Mouse (Mus musculus) embryonic stem cell, embryonic (primary cell): ENCODE data around the gene Hoxa5.

Source experiments
- CTCF ChIA-PET, 4 experiments: fragments of 300-600 bp in 2 of 4; fragments of 350-600 bp in 2 of 4; sonication (Branson Sonifier 250); formaldehyde crosslinking; loops; one replicate each; lab custom pipeline; 2022; ENCODE audit warnings: inconsistent platforms in 2 of 4; lab: Charles Lee
- POLR2A ChIA-PET, 4 experiments: fragments of 300-600 bp in 2 of 4; fragments of 350-600 bp in 2 of 4; sonication (Branson Sonifier 250); formaldehyde crosslinking; loops; one replicate each; lab custom pipeline; 2022; ENCODE audit warnings: antibody characterized with exemption in 4 of 4, inconsistent platforms in 1 of 4; lab: Charles Lee

Hoxa5 gene

DNA sequence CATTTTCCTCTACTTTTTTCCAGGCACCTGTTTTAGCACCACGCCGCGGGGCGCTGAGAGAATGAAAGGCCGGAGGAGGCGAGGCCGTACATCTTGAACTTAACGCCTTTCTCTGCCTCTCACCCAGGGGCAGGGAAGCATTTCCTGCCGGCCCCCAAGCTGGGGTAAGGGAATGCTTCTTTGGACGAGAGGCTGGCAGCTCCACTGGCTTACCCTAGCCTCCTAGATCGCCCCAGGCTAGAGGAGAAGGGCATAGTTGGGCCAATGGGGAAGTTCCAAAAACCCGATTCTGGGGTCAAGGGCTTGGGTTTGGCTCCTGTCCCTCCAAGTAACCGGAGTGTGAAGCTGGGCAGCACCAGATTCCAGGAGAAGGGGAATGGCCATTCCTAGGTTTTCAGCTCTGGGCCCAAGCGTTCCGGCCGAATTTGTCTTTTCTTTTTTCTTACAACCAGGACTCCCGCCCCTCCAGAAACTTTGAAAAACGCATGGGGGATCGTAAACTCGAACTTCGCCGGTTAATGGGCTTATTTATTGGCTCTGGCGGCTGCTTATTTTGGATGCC lies 28.7 kb upstream of the Hoxa5 start:
- ChIA-PET CTCF (interaction anchor here in 1 of 4 experiments (0.9 to 1.8 kb wide), 2 partner anchors 10 to 12 kb away, joined by 4 read pairs; partner anchors contain the start of gene Hoxa7), POLR2A (interaction anchor here in 3 of 4 experiments (0.5 to 2.6 kb wide), 8 partner anchors 10 to 1497 kb away, joined by 3 to 11 read pairs (median 4); partner anchors contain the start of gene Hoxa11 (in 1 of the 3))

DNA sequence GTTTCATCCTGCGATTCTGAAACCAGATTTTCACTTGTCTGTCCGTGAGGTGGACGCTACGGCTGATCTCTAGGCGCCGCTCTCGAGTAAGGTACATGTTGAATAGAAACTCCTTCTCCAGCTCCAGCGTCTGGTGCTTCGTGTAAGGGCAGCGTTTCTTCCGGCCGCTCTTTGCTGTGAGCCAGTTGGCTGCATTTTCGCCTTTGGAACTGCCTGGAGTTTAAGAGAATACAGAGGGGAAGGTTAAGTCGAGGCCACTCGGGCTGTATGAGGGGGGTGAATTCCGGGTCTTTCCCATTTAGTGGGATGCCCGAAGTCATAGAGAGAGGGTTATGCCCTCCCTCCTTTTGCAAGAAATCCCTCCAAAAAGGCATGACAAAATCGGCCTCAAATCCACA lies 28.2 kb upstream of the Hoxa5 start:
- POLR2A ChIA-PET, result interaction anchor here in 2 of 4 experiments (0.7 to 2.6 kb wide), 3 partner anchors 10 to 1496 kb away, joined by 3 to 11 read pairs (median 8); no protein-coding TSS in a partner anchor
- CTCF ChIA-PET, result interaction anchor here in 1 of 4 experiments (0.7 kb wide), 1 partner anchor 1025 kb away, joined by 3 read pairs; no protein-coding TSS in a partner anchor

DNA sequence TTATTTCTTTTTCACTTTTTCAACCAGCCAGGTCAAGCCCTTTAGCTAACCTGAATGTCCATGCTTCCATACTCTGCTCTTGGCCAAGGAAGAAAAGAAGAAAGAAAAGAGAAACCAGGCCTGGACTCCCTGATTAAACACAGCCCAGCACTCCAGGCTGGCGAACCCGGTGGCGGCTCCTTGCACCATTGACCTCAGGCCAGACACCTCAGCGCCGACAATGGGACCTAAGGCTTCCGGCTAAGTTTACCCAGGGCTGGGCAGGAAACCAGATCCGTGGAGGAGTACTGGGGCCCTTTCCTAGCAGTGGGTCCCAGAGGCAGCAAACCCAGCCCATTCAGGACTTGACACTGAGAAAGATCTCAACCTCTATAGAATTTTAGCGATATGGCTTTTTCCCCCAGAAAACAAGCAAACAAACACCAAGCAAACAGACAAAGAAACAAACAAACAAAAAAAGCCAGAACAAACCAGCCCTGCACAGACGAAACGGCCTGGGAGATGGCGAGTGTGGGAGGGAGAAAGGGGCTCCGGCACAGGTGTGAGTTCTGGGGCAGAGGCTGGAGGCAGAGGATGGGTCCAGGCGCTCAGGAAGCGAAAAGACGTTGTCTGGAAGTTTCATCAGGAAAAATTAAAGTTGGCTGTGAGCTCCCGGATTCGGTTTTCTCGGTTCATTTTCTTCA lies 27.6 kb upstream of the Hoxa5 start:
- CTCF ChIA-PET, result interaction anchor here in 1 of 4 experiments (0.7 kb wide), 1 partner anchor 1025 kb away, joined by 3 read pairs; no protein-coding TSS in a partner anchor

DNA sequence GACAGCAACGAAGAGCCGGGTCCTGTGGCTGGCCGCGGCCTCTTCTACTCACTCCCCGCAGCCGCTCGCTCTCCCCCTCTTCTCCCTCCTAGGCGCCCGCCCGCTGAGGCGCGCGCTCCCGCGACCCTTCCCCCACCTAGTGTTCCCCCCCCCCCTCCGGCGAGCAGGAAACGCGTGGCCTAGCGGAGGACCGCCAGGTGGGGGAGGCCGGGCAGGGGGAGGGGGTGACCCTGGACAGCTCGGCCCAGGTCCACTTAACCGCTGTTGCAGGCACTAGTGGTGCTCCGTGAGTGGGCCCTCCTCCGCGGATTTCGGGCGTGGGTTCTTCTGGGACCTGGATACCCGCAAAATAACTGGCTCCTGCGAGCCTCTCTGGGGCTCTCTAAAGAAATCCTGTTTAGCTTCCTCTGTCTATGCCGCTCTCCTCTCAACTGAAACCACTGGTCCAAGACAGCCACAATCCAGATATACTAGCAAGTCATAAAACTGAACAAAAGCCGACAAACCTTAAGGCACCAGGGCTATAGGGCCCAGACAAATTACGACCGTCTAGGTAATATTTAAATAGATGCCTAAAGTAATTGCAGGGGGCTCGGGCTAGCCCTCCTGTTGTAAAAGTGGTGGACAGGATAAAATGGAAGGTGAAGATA lies 26.3 kb upstream of the Hoxa5 start, which contains the start of gene Hoxa9:
TSS of gene Hoxa9 (minus strand) at position 574 of the 650 bp plus-strand sequence.
- POLR2A ChIA-PET, result interaction anchor here in 1 of 4 experiments (0.6 to 1.1 kb wide), 3 partner anchors 9 to 81 kb away, joined by 3 read pairs; no protein-coding TSS in a partner anchor
- CTCF ChIA-PET, result interaction anchor here in 2 of 4 experiments (0.7 to 1.9 kb wide), 2 partner anchors 9 to 13 kb away, joined by 3 to 6 read pairs; partner anchors contain the start of gene Hoxa7 (in 1 of the 2)

More for the DNA sequence above, 27.6 kb upstream of the Hoxa5 start:
- POLR2A ChIA-PET, result interaction anchor here in 1 of 4 experiments (0.6 kb wide), 1 partner anchor 28 kb away, joined by 3 read pairs; no protein-coding TSS in a partner anchor

DNA sequence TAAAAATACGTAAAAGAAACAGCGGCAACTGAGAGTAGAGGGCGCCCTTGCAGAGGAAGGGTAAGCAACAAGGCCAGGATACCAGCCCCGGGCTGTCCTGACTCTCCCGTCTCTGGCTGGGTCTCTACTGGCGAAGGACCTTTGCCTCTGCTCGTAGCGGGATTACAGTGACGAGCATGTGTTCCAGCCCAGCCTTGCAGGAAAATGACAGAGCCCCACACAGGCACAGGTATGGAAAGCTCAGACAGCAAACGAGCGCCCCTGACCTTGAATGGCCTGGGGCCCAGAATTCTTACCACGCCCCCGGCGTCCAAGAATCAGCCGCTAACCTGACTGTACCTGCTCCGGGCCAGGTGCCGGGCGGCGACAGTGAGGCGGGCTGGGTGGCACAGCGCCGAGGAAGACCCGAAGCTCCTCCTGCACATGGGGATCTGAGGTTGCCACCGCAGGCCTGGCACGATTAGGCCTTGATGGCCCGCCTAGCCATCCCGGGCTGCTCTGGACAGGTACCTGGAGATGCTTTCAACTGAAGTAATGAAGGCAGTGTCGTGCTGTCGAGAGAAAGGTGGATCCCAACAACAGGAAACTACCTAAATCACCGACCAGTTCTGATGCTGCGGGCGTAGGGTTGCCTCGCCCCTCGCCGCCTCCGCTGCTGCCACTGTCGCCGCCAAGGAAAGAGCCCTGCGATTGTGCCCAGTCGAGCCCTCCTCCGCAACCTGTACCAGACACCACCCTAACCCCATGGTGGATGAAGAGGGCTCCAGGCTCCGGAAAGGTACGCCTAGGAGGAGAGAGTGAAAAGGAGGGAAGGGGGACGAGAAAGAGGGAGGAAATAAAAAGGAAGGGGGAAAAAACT lies 25.4 kb upstream of the Hoxa5 start:
- POLR2A ChIA-PET, result interaction anchor here in 2 of 4 experiments (1.1 to 1.6 kb wide), 3 partner anchors 9 to 720 kb away, joined by 3 to 6 read pairs (median 4); no protein-coding TSS in a partner anchor
- CTCF ChIA-PET, result interaction anchor here in 3 of 4 experiments (0.6 to 1.9 kb wide), 7 partner anchors 10 to 965 kb away, joined by 3 to 6 read pairs (median 5); partner anchors contain the start of gene Hoxa10 (in 1 of the 3)

DNA sequence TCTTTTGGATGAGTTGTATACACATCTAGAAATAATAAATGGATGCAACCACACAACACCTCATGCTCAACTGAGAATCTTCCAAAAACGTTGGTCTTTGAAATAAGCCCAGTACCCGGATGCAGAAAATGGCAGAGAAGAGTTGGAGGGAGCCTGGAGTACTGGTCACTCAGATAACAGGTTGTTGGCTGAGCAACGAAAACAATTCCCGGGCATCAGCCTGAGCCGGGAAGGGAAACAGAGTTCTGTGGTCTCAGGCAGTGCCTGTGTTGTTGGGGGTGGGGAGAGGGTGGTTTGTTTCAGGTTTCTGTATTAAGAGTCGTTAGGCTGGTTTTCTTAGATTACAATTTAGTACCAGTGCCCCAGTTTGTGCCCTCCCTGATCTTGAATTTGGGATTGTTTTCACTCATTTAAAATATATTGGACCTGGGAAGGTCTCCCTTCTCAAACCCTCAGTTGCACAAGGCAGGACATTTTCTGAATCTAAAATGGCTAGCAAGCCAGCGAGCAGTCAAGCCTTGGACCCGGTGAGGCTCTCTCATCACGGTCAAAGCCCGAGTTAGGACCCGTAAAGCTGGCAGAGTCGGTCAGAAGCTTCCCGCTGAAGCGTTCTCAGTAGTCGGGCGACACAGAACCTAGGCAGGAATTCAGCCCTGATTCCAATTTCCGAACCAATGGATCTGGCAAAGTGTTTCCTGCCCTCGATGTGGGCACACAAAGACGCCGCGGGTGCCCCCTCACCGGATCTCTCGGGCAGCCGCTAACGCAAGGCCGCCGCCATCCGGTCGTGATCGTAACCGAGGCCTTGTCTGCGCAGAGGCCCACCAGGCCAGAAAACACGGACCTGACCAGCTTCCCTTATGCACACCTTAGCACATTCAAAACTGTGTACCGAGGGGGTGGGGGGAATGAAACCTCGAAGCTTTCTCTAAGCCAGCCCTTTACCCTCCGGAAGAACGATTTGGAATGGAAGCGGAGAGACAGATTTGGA lies 24.4 kb upstream of the Hoxa5 start:
- ChIA-PET POLR2A (interaction anchor here in 2 of 4 experiments (1.1 to 1.6 kb wide), 3 partner anchors 8 to 719 kb away, joined by 3 to 6 read pairs (median 4); no protein-coding TSS in a partner anchor), CTCF (interaction anchor here in 3 of 4 experiments (0.6 to 1.9 kb wide), 7 partner anchors 9 to 649 kb away, joined by 3 to 6 read pairs (median 4); partner anchors contain the start of gene Hoxa10 (in 1 of the 3))

DNA sequence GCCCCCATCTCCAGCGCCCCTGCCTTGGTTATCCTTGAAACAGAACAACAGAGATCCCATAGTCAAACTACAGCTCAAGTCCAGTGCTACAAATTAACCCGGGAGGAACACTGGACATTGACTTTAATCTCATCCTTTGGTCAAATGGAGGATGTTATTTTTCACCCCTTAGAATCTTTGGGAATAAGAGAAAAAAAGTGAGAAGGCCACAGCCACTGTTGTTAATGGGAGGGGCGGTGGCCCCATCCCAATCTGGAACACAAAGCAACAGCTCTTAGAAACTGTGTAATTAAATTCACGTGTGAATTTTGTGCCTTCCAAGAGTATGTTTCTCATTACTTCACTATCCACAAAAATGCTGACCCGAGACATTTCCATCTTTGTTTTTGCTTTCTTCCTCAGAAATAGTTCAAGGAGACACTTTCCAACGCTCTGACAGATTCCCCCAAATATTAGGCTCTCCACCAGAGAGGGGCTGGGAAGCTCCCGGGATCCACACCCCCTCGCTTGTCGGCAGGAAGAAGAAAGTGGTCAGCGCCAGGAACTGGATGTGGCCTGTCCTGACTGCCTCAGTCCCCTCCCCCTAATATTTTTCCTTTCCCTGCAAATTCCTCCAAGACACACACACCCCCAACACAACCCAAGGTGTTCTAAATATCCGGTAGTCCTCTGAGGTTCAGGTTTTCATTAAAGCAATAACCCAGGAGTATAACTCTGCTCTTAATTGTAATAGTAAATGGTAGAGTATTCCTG lies 23.3 kb upstream of the Hoxa5 start:
- ChIA-PET CTCF (interaction anchor here in 1 of 4 experiments (0.7 kb wide), 1 partner anchor 1084 kb away, joined by 26 read pairs; no protein-coding TSS in a partner anchor), POLR2A (interaction anchor here in 2 of 4 experiments (0.6 to 1.3 kb wide), 3 partner anchors 16 to 69 kb away, joined by 3 to 4 read pairs (median 3); no protein-coding TSS in a partner anchor)

DNA sequence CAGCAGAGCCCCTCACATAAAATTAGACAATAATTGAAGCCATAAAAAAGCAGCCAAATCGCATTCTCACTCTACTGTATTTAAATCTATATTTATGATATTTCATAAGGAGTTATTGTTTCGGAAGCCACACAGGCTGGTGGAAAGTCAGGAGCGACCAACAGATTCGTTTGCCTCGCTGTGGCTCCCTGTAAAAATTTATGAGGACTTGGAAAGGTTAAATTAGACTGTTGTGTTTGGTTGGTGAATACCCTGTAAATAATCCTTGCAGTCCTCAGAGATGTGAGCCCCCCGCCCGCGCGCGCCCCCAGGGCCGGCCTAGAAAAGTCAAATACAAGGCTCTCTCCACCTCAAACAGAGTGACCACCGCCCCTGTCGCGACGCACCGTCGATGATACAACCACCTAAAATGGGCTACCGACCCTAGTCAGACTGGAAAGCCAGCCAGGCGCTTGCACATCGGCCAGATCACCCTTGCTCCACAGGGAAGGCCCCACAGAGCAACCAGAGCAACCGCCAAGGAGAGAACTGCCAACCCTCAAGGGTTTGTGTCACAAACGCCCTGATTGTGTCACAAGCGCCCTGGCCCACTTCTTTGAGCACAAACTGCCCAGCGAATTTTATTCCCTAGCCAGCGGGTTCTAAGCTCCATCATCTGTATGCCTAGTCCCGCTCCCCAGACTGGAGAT lies 22.3 kb upstream of the Hoxa5 start:
- ChIA-PET POLR2A (interaction anchor here in 2 of 4 experiments (0.6 to 1.3 kb wide), 5 partner anchors 12 to 68 kb away, joined by 3 to 4 read pairs (median 3); no protein-coding TSS in a partner anchor), CTCF (no interaction called here)

DNA sequence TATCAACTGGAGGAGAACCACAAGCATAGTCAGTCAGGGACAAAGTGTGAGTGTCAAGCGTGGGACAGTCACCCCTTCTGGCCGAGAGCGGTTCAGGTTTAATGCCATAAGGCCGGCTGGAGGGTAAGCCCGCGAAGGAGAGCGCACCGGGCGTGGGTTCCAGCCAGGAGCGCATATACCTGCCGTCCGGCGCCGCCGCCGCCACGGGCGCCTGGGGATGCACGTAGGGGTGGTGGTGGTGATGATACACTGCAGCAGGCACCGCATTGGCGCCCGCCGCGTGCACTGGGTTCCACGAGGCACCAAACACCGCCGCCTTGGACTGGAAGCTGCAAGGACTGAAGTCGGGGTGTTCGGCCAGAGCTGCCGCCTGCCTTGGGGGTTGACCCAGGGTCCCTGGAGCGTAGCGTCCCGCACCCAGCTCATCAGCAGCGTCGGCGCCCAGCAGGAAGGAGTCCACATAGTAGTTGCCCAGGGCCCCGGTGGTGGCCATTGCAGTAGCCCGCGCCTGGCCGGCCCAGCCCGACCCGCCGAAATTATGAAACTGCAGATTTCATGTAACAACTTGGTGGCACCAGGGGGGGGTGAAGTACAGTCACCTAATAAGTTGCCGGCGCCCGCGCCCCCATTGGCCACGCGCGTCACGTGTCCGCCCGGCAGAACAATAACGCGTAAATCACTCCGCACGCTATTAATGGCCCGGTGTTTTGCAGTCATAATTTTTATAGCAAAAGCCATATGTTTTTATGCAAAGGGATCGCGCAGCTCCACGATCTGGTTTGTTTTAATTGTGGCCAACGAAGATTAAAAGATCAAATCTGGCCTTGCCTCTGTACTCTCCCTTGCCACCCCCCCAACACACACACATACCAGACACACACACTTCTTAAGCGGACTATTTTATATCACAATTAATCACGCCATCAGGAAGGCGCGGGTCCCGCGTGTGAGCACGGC lies 21.5 kb upstream of the Hoxa5 start:
- ChIA-PET POLR2A (interaction anchor here in 2 of 4 experiments (0.5 to 1.8 kb wide), 5 partner anchors 12 to 109 kb away, joined by 3 to 8 read pairs (median 4); partner anchors contain the start of gene Hoxa10 (in 1 of the 2)), CTCF (interaction anchor here in 2 of 4 experiments (0.9 to 1.2 kb wide), 2 partner anchors 14 kb away, joined by 4 read pairs; no protein-coding TSS in a partner anchor)

DNA sequence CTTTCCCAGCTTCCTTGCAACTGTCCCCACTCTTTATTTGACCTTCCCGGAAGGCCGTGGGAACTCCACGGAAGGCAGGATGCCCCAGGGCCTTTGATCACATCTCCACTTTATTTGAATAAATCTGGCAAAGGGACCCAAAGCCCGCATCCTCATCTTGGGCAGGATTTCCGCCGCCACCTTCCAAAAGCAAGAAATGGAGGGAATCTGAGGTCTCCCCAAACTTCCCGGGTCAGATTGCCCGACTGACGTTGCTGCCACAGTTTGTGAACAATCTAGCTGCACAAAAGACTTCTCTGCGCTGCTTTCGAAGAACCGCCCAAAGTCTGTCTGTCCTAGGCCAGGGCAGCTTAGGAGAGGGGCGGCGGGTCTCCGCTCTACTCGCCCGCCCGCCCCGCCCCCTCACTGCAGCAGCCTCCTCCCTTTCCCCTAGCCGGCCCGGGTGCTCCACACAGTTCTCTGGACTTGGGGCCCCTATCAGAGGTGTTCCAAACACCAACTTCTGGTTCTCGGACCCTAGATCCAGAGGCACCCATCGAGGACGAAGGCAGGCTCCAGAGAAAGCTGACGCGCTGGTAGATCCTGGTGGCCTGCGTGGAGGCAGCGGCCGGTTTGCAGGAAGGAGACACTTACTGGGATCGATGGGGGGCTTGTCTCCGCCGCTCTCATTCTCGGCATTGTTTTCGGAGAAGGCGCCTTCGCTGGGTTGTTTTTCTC lies 20.7 kb upstream of the Hoxa5 start:
- ChIA-PET POLR2A (interaction anchor here in 2 of 4 experiments (0.7 to 1.8 kb wide), 3 partner anchors 11 to 43 kb away, joined by 3 to 4 read pairs (median 4); partner anchors contain the start of gene Hoxa10 (in 1 of the 2)), CTCF (interaction anchor here in 3 of 4 experiments (0.6 to 1.2 kb wide), 4 partner anchors 15 to 380 kb away, joined by 3 to 7 read pairs (median 4); no protein-coding TSS in a partner anchor)

DNA sequence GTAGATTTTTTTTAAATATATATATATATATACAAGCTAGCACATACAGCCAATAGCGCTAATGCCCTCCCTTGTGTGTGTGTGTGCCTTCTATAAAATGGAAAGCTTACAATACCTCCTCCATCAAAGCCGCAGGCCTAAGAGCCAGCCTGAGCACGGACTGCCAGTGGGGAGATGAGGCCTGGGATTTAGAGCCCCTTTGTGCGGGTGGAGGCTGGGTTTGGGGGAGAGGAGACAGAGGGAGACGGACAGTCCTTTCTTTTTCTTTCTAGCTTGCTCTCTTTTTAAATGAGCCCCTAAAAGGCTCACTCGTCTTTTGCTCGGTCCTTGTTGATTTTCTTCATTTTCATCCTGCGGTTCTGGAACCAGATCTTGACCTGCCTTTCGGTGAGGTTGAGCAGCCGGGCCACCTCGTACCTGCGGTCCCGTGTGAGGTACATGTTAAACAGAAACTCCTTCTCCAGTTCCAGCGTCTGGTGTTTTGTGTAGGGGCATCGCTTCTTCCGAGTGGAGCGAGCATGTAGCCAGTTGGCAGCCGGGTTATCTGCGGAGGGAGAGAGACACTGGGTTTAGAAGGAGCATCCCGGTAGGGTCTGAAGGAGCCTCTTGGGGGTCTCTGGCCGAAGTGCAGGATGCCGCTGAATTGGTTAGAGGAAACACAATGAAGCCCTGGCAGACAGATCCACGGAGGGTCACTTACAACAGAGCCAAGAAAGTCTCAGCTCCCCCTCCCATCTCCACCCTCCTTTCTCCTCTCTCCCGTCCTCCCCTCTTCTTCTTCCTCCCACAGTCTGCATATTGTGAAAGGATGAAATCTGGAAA lies 19.8 kb upstream of the Hoxa5 start:
- POLR2A ChIA-PET, result interaction anchor here in 2 of 4 experiments (0.7 to 1.8 kb wide), 4 partner anchors 16 to 63 kb away, joined by 3 to 6 read pairs (median 4); partner anchors contain the start of gene Hoxa10 (in 1 of the 2)
- CTCF ChIA-PET, result interaction anchor here (0.6 to 1.8 kb wide), 7 partner anchors 13 to 710 kb away, joined by 3 to 7 read pairs (median 4); partner anchors contain the start of gene Hoxa10 (in 1 of the 4)

DNA sequence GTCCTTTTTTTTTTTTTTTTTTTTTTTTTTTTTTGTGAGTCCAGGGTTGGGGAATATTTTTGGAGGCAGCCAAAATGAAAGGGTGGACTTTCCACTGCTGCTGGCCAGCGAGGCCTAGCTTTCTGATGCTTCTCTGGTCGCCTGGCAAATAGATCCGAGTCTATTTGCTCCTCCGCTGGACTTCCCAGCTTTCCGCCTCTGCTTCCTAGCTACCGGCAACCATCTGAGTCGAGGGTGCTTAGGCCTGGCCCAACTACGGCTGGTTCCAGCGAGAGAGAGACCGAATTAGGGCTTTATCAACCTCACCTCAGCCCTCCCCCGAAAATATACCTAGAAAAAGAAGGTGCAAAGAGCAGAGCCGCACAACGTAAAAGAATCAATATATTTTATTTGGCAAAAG lies 18.3 kb upstream of the Hoxa5 start:
- CTCF ChIA-PET, result interaction anchor here (0.6 to 3.8 kb wide), 13 partner anchors 11 to 1284 kb away, joined by 3 to 40 read pairs (median 6); partner anchors contain the start of gene Hoxa10 (in 2 of the 4)
- POLR2A ChIA-PET, result interaction anchor here in 2 of 4 experiments (0.6 to 3.2 kb wide), 12 partner anchors 9 to 105 kb away, joined by 3 to 13 read pairs (median 4); partner anchors contain the start of gene Hoxa6 (in 1 of the 2)
